Mouse (Mus musculus): ENCODE measurements around the gene Cyp4b1. TPM values are rescaled to one million over a fixed set of nuclear protein-coding genes. Genes with fewer than 3 reads are reported as not detected.

The Cyp4b1 gene
- total RNA-seq, 4 experiments from 2014 or later, result 3.2 to 5.1 (median 4.0) TPM

Other genes with a start within 250 kb of the Cyp4b1 start
- not detected for gene Cyp4a12b, start 236.1 kb downstream of the Cyp4b1 start, total RNA-seq (2022)
- gene Cyp4a30b, start 195.1 kb downstream of the Cyp4b1 start, total RNA-seq (2022), result not detected
- gene Cyp4a14, start 151.6 kb downstream of the Cyp4b1 start, total RNA-seq (2022), result not detected
- under 1 TPM in 2 of 4 experiments, not detected in 2; 0.12 to 0.19 TPM for gene Cyp4a10, start 129.5 kb downstream of the Cyp4b1 start, total RNA-seq (2022)
- gene Cyp4a31, start 84.1 kb downstream of the Cyp4b1 start, total RNA-seq (2022), result not detected
- not detected for gene Cyp4a32, start 46.8 kb downstream of the Cyp4b1 start, total RNA-seq (2022)
- gene Efcab14, start 90.0 kb upstream of the Cyp4b1 start, total RNA-seq (2022), result 10 to 100 TPM; 45.1 to 55.3 (median 52.5) TPM
- gene Tex38, start 133.3 kb upstream of the Cyp4b1 start, total RNA-seq (2022), result 1 to 10 TPM; 1.8 to 4.8 (median 3.5) TPM
- 10 to 100 TPM; 48.3 to 67.5 (median 55.6) TPM for gene Atpaf1, start 137.1 kb upstream of the Cyp4b1 start, total RNA-seq (2022)
- 1 to 10 TPM; 1.5 to 4.3 (median 2.1) TPM for gene Mob3c, start 180.4 kb upstream of the Cyp4b1 start, total RNA-seq (2022)
- gene Mknk1, start 191.5 kb upstream of the Cyp4b1 start, total RNA-seq (2022), result 10 to 100 TPM; 25.5 to 37.8 (median 27.8) TPM
- gene Kncn, start 236.7 kb upstream of the Cyp4b1 start, total RNA-seq (2022), result not detected
- not detected for gene 6430628N08Rik, start 242.9 kb upstream of the Cyp4b1 start, total RNA-seq (2022)

All from gastrocnemius, adult 8-10 months (tissue).